Mouse (Mus musculus): ENCODE results near the gene Cntn5.

Cntn5 gene

GRCm38 (mm10) chr9:9705180-9705579 is 1199.4 kb downstream of the Cntn5 start:
- no peak for DNase-seq (ENCODE audit: low read depth, low spot score)

DNA sequence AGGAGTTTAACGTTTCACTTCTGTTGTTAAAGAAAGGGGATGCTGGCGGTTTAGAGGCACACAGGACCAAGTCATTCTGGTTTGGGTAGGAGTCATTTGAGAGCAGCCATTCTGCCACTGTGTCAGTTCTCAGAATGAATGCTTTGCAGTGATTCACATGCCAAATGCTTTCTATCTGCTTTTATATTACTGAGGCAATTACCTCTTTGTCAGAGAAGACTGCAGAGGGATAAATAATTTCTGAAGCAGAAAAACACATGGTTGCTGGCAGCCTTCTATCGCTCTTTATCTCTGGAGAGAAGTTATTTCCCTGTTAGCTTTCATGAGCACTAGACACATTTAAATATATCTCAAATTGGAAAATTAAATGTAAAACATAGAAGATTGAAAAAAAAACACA is 1207.9 kb downstream of the Cntn5 start:
- DNase-seq (ENCODE audit: low read depth, low spot score): no peak

DNA sequence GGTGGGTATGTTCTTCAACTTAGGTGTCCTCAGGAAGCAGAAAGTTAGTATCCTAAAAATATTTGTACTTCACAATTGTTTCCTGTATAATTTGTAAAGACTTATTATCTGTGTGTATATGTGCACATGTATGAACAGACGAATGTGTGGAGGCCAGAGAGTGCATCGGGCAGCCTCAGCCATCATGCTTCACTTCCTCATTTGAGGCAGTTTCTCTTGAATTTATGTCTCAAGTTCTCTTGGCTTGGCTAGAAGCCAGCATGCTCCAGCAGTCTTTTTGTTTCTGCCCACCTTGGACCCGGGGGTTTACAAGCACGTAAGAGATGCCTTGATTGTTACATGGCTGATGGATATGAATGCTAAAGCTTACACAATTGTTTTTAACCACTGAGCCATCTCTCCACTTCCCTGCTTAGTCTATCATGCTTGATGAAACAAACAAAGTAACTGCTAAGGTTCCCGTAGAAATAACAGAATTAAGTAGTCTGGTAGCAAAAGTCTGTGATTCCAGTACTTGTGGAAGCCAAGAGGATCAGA is 1222.2 kb downstream of the Cntn5 start:
- DNase-seq (ENCODE audit: low read depth, low spot score): no peak

DNA sequence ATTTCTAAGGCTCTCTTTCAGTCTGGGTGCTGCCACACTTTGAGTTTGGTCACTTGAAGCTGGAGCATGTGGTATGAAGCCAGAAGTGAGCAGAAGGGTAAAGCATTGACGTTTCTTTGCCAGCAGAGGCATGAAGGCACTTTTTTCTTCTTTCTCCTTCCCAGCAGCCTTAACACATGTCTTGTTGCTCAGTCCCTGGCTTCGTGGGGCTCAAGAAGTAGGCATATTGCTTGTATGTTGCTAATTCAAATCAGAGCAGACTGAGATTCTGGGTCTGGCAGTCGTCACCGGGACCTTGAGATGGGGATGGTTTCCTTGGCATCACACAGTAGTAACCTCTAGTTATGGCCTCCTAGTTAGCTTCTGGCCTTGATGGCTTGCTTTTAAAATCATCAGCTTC is 1228.5 kb downstream of the Cntn5 start:
- DNase-seq (ENCODE audit: low read depth, low spot score): no peak

GRCm38 (mm10) chr9:9674531-9674930 is 1230.0 kb downstream of the Cntn5 start:
- DNase-seq (ENCODE audit: low read depth, low spot score): no peak

- no peak for DNase-seq (ENCODE audit: low read depth, low spot score)
Measured at GRCm38 (mm10) chr9:9673277-9674049, 1231.1 kb downstream of the Cntn5 start.

DNA sequence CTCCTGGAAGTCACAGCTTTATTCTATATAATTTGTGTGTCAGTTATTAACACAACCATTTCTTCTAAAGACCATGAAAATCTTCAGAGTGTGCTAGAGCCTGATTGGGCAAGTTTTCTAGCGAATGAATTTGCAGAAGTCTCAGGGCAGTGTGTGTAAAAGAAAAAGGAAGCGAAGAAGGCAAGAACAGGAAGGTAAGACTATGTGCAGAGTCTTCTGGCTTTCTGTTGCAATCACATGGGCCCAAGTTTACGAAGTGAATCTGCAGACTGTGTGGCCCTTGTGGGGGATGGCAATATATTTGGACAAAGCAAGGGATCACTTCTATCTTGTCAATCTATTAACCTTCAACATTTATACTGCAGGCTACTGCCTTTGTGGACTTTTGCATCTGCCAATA is 1251.1 kb downstream of the Cntn5 start:
- no peak for DNase-seq (ENCODE audit: low read depth, low spot score)

- DNase-seq (ENCODE audit: low read depth, low spot score): no peak
Measured at GRCm38 (mm10) chr9:9647361-9647760, 1257.2 kb downstream of the Cntn5 start.

GRCm38 (mm10) chr9:9646276-9646675 is 1258.3 kb downstream of the Cntn5 start:
- no peak for DNase-seq (ENCODE audit: low read depth, low spot score)
